Mouse (Mus musculus) splenic B cell, adult 2 months (primary cell): ENCODE measurements at regions not wholly inside any gene's neighbourhood (a gene's known extent, or its start where the extent isn't known, plus 50 kb on each side); places are given as distances from the start of the nearest gene placed in this dataset.

Experiments used
- DNase-seq: peaks from one replicate; pipeline ENCODE4 v3.0.0-alpha.2; 2011; ENCODE audit warnings: low read depth, low spot score
- H3K27me3 ChIP-seq: 2 replicates; pipeline ENCODE4 v1.6.1; 2012; ENCODE audit warnings: mild to moderate bottlenecking, low read length, moderate library complexity, mixed read lengths; ENCODE audit not compliant: control insufficient read depth, poor library complexity, insufficient read depth, severe bottlenecking
- H3K36me3 ChIP-seq: 2 replicates; pipeline ENCODE4 v1.6.1; 2012; ENCODE audit warnings: mild to moderate bottlenecking, low read length, moderate library complexity, mixed read lengths; ENCODE audit not compliant: control insufficient read depth, poor library complexity, insufficient read depth, severe bottlenecking

GRCm38 (mm10) chr11:24569655-24570054, 491.8 kb downstream of the Bcl11a start:
- Histone ChIP-seq H3K36me3 (no peaks in the 10 kb centered on the region), H3K27me3 (no peaks in the 10 kb centered on the region)
- no peak for DNase-seq

GRCm38 (mm10) chr11:24613529-24613928, 535.7 kb downstream of the Bcl11a start:
- no peak for DNase-seq
- Histone ChIP-seq H3K27me3 (no peaks in the 10 kb centered on the region), H3K36me3 (no peaks in the 10 kb centered on the region)

GRCm38 (mm10) chr11:24615436-24615835, 537.6 kb downstream of the Bcl11a start:
- Histone ChIP-seq H3K36me3 (no peaks in the 10 kb centered on the region), H3K27me3 (no peaks in the 10 kb centered on the region)
- no peak for DNase-seq

GRCm38 (mm10) chr11:24618586-24618985, 540.7 kb downstream of the Bcl11a start:
- DNase-seq, result no peak
- H3K36me3 ChIP-seq, result no peaks in the 10 kb centered on the region
- no peaks in the 10 kb centered on the region for H3K27me3 ChIP-seq

GRCm38 (mm10) chr11:24619021-24619420, 541.2 kb downstream of the Bcl11a start:
- DNase-seq, result no peak
- Histone ChIP-seq H3K27me3 (no peaks in the 10 kb centered on the region), H3K36me3 (no peaks in the 10 kb centered on the region)

- no peaks in the 10 kb centered on the region for H3K36me3 ChIP-seq
- H3K27me3 ChIP-seq, result no peaks in the 10 kb centered on the region
- no peak for DNase-seq
Observed at GRCm38 (mm10) chr11:24628619-24629018, 550.8 kb downstream of the Bcl11a start.

GRCm38 (mm10) chr11:24629431-24629830, 551.6 kb downstream of the Bcl11a start:
- DNase-seq, result no peak
- no peaks in the 10 kb centered on the region for H3K36me3 ChIP-seq
- H3K27me3 ChIP-seq, result no peaks in the 10 kb centered on the region

GRCm38 (mm10) chr11:24630403-24630900, 552.6 kb downstream of the Bcl11a start:
- Histone ChIP-seq H3K36me3 (no peaks in the 10 kb centered on the region), H3K27me3 (no peaks in the 10 kb centered on the region)
- no peak for DNase-seq

- H3K36me3 ChIP-seq, result no peaks in the 10 kb centered on the region
- H3K27me3 ChIP-seq, result no peaks in the 10 kb centered on the region
- no peak for DNase-seq
Observed at GRCm38 (mm10) chr11:24631651-24632050, 553.8 kb downstream of the Bcl11a start.

GRCm38 (mm10) chr11:24636716-24637115, 558.9 kb downstream of the Bcl11a start:
- H3K36me3 ChIP-seq, result no peaks in the 10 kb centered on the region
- no peaks in the 10 kb centered on the region for H3K27me3 ChIP-seq
- no peak for DNase-seq

GRCm38 (mm10) chr11:24643439-24644109, 565.7 kb downstream of the Bcl11a start:
- Histone ChIP-seq H3K36me3 (no peaks in the 10 kb centered on the region), H3K27me3 (no peaks in the 10 kb centered on the region)
- no peak for DNase-seq

- DNase-seq, result no peak
- Histone ChIP-seq H3K36me3 (no peaks in the 10 kb centered on the region), H3K27me3 (no peaks in the 10 kb centered on the region)
Observed at GRCm38 (mm10) chr11:24652852-24653251, 575.0 kb downstream of the Bcl11a start.

GRCm38 (mm10) chr11:24664082-24664481, 586.2 kb downstream of the Bcl11a start:
- Histone ChIP-seq H3K27me3 (no peaks in the 10 kb centered on the region), H3K36me3 (no peaks in the 10 kb centered on the region)
- DNase-seq, result no peak

GRCm38 (mm10) chr11:24665310-24665709, 587.5 kb downstream of the Bcl11a start:
- DNase-seq, result no peak
- no peaks in the 10 kb centered on the region for H3K36me3 ChIP-seq
- no peaks in the 10 kb centered on the region for H3K27me3 ChIP-seq

- no peak for DNase-seq
- no peaks in the 10 kb centered on the region; the same call in 1 of the 2 replicates for H3K27me3 ChIP-seq
- H3K36me3 ChIP-seq, result no peaks in the 10 kb centered on the region
Observed at GRCm38 (mm10) chr11:24671662-24672061, 593.8 kb downstream of the Bcl11a start.
